Mouse (Mus musculus) testis, postnatal 10 days (tissue): ENCODE results near the gene Gm20388.

Experiments
- DNase-seq: peaks from one replicate; pipeline ENCODE4 v3.0.0; 2021; ENCODE audit warnings: low spot score

The Gm20388 gene

GRCm38 (mm10) chr8:120746007-120746701 is 835.5 kb downstream of the Gm20388 start:
- DNase-seq = no peak

DNA sequence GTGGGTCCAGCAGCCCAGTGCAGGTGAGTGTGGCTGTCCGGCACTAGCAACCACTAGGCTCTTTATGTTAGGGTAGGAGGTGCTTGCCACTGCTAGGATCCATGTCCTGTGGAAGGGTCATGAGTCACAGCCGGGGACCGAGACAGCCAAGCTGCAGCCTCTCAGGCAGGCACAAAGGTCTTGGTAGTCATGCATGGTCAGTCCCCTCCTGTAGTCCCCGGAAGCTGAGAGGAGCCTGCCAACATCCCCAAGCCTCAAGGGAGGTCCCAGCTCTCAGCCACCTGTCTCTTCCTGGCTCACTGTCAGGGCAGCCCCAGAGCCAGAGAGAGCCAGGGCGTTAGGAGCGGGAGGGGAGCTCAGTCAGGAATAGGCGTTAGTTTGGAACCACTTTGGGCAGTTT is 836.6 kb downstream of the Gm20388 start:
- no peak for DNase-seq

DNA sequence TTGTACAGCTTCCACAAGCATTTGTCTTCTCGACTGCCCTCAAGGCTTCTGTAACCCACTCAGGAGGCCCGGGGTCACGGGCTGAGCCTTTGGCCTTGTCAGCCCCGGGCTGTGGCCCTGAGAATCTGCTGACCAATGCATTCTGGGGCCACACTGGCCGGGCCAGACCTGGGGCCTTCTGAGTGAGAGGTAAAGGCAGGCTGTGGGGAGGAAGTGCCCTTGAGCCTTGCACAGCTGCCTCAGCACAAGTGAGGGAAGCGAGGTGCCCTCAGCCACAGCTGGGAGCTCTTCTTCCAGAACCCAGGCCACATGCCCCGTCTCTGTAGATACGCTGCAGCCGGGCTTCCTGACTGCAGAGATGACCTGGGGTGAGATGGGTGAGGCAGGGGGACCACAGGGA is 840.0 kb downstream of the Gm20388 start:
- no peak for DNase-seq

DNA sequence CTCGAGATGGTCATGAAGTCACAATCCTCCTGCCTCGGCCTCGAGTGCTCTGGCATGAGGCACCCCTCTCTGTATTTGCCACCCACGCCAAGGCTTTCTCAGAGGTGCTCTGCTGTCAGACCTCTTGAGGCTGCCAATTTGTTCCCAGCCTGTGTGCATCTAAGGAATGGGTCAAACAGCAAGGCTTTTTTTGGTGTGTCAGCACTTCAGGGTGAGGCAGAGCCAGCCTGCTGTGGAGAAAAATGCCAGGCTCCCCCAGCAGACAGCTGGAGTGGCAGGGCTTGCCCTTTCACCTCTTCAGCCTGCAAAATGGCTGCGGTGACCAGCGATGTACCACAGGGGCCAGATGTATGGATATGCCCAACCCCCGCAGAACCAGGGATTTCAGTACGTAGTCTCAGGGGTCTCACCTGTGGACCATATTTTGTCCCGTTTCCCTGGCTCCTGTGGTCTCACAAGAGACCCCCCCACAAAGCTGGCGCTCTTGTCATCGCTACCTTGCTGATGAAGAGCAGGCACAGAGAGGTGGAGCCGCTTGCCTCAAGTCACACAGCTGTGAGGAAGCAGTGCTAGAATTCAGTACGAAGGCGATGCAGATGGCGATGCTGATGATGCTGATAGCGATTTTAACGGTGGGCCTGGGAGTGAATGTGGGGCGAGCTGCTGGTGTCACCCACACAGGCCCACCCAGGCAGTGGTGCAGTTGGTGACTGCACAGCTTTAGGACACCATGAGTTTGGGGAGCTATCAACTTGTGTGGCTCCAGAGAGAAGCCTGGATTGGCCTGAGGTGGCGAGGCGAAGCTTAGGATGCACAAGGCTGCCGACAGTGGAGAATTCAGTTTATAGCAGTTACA is 840.8 kb downstream of the Gm20388 start:
- DNase-seq = no peak

DNA sequence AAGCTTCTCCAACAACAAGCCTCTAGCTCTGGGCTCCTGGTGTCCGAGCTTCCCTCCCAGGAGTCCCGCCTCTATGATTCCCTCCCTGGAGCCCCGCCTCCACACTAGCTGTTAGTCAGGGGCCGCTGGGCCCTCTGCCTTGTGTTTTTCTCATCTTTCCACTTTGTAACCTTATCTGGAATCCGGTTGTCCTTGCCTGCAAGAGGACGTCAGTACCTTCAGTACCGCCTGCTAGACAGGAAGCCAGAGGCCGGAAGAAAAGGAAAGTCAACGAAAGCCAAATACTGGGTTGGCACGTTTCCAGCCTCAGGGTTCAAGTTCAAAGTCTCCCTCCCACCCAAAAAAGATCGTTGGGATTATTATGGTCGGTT is 841.4 kb downstream of the Gm20388 start:
- peak; percentile 78 for DNase-seq

- no peak for DNase-seq
These were observed 842.8 kb downstream of the Gm20388 start for GRCm38 (mm10) chr8:120753476-120753875.

GRCm38 (mm10) chr8:120755306-120756297 is 845.0 kb downstream of the Gm20388 start:
- peak; percentile 62 for DNase-seq

DNA sequence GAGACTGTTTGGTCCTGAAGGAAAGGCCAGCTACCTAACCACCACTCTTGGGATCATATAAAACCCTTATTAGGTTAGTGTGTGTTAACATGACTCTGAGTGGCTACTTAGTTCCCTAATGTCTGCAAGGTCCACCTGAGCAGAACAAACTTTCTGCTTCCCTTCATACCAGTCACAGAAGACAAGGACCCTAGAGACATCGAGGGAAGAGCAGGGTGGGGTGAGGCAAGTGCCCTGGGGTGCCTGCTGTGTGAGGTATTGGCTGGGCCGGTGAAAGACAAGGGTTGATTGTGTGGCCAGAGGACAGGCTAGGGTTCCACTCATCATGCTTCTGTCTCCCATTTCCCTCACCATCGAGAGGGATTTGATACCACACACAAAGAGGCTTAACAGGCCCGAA is 847.4 kb downstream of the Gm20388 start:
- DNase-seq = no peak

DNA sequence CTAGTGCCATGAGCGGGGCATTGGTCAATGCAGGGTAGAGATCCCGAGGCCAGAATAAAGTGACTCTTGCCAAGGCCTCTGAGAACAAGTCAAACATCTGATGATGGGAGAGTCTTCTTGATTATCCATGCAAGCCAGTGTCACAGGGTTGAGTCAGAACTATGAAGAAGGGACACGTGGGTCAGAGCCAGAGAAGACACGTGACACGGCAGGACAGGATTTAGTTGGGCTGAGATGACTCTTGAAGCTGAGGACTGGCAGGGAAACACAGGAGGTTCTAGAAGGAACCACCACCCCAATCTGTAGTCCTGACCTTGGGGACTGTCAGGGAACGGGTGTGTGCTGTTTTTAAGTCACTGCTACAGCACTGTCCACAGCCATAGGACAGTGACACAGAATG is 849.2 kb downstream of the Gm20388 start:
- DNase-seq = no peak

DNA sequence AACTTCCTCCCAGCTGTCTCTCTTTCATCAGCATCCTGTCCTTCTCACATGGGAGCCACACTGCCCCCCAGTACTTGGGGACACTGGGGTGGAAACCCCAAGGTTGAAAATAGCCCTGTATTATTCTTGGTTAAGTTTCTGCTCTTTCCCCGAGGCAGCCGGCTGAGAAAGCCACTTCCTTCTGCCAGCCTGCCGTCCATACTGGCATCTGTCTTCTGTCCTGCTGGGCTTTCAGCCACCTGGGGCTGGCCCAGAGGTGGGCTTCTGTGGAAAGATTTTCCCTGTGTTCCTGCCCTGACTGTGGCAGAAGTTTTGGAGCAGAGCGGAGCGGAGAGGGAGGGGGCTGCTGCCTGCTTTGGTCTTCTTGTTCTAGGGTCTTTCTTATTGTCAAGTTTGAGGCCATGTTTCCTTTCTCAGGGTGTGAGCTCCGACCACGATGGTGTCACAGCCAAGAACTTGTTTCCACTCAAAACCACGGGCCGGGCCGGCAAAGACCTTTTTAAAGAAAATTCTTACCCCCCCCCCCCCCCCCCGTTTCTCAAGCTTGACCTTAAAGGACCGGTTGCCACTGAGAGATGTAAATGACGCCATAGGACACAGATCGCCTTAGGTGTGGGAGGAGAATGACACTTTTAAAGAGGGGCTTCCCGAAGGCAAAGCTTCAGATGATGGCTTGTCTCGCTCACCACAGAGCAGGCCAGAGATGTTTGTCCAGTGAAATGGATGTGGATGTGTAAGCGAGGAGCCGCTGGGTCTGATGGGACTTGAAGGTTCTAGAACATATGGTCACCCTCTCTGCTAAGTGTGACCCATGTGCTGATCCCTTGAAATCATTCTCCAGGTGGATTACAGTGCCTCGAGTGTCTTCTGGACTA is 849.9 kb downstream of the Gm20388 start:
- no peak for DNase-seq

DNA sequence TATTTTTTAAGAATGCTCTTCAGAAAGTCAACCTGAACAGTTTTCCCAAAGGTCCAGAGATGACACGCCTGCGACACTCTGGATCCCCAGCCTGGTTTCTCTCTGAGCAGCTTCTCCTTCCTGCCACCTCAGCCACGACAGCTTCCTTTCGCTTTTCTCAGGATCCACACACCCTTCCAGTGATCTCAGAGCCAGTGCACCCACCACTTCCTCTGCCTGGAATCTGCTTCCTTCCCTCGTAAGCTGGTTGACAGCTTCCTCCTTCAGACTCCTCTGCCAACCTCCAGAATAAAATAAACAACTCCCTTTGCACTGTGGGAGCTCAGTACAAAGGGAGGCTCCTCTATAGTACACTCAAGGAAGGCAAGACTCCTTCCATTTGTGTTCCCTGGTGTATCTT is 852.6 kb downstream of the Gm20388 start:
- no peak for DNase-seq

GRCm38 (mm10) chr8:120764638-120765037 is 854.0 kb downstream of the Gm20388 start:
- DNase-seq = no peak

DNA sequence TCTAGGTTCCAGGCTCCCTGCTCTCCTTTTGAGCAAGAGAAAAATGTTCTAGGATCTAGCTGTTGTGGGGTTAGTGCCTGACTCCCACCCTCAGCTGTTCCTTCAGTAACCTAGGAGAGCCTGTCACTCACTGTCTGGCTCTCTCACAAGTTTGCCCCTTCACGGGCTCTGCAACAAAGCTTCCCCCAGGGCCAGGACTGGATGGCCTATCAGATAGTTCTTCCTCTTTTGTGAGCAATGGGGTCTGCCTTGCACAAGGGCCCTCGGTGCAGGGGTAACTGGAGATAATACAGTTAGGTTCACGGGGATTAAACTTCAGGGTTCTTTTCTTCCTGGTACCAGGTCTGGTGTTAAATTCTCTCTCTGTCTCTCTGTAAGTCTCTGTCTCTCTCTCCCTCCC is 856.0 kb downstream of the Gm20388 start:
- DNase-seq = no peak

GRCm38 (mm10) chr8:120768454-120769218 is 858.0 kb downstream of the Gm20388 start:
- no peak for DNase-seq

- no peak for DNase-seq
These were observed 866.5 kb downstream of the Gm20388 start for GRCm38 (mm10) chr8:120777184-120777583.

DNA sequence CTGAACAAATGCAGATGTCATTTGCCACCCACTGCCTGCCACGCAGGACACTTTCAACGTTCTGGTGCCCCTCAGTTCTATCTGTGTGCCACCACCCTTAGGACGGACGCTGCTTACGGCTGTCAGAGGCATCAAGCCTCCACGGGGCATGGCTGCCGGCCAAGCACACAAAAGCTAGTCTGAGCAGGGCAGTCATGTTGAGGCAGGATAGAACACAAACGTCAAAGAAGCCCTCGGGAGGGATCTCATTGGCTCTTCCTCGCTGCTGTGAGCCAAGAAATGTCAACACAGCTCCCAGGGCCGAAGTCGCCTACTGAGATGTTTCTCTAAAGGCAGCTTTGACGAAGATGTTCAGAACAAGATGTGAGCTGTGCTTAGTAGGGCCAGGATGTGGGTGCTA is 867.1 kb downstream of the Gm20388 start:
- DNase-seq = no peak

DNA sequence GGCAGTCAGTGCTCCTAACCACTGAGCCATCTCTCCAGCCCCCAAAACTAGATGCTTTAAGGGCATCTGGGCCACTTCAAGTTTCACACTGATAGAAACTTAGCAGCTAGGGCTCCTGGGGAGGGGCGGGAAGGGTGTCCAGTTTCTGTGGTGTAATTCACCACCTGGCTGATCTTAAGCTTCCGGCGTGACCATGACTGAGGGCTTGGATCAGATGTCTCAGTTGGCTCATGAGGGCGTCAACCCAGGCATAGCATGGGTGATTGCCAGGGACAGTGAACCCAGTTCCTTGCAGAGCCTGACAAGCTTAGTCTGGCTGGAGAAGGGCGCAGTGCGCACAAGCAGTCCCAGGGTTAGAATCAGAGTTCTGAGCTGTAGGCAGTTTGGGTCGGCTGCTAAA is 868.5 kb downstream of the Gm20388 start:
- no peak for DNase-seq

GRCm38 (mm10) chr8:120783781-120784180 is 873.1 kb downstream of the Gm20388 start:
- no peak for DNase-seq

DNA sequence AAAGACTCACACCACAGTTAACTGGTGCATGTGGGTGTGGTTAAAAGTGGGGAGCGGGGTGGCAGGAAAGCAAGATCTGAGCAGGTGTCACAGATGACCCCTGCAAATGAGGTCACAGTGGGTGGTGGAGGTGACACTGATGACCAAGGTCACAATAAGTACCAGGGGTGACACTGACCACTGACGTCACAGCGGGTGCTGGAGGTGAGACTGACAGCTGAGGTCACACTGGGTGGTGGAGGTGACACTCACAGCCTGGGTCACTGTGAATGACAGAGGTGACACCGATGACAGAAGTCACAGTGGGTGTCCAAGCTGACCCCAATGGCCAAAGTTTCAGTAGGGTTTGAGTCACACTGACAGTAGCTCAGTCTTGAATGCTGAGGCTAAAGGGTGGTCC is 876.1 kb downstream of the Gm20388 start:
- no peak for DNase-seq

DNA sequence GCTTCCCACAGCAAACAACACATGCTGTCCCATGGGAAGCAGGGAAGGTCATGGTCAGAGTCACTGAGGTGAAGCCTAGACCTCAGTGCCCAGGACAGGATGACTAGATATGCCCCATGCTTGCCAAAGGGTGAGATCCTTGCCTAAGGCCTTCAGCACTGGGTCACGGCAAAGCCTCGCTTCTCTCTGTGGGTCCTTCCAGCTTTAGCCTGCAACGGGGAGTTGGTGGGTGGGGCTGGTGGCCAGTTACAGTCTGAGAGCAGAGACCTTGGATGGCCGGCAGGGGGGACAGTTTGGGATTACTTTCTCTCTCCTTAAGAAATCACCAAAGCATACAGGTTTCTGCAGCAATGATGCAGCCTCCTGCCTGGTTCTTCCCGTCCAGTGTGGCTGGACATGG is 877.0 kb downstream of the Gm20388 start:
- DNase-seq = peak; percentile 56

GRCm38 (mm10) chr8:120792710-120793109 is 882.1 kb downstream of the Gm20388 start:
- no peak for DNase-seq
